7 mouse cellular contexts compared by ENCODE assay signal in genomic region chr13:49681351-49682232, GRCm38 (mm10). TPM values are rescaled to one million over a fixed set of nuclear protein-coding genes. Genes with fewer than 3 reads are reported as not detected.
DNase-seq lines count a peak whose midpoint lies in the region; ATAC-seq lines count a peak whose summit lies in the region.

Gene Iars, plus strand, starts transcription at chr13:49682100.

- WGBS in intestine, embryonic 16.5 days: 4% methylated on average over 26 of the region's 26 CpGs
- 5% methylated on average over 26 of the region's 26 CpGs for WGBS in midbrain, embryonic 11.5 days

- H3K4me3 ChIP-seq in intestine, embryonic 16.5 days (ENCODE audit: low read length): peak within 1 kb of the TSS; percentile 78
- H3K4me3 ChIP-seq in midbrain, embryonic 11.5 days (ENCODE audit: low read depth, low read length): peak within 1 kb of the TSS; percentile 77

- DNase-seq in adrenal gland, adult 8-10 months: peak; percentile 98
- DNase-seq in embryo, embryonic 9.5 days (ENCODE audit: extremely low spot score): peak; percentile 97
- peak; percentile 94 to 96 for DNase-seq in gastrocnemius, postnatal 4 days (ENCODE audit: low spot score in 2 of 2)
- peak; percentile 99 to 100 for DNase-seq in left cerebral cortex, postnatal 36 days (ENCODE audit: low spot score in 2 of 2)
- DNase-seq in midbrain, embryonic 11.5 days (ENCODE audit: low spot score, missing footprints): peak; percentile 100
- DNase-seq in skeletal muscle tissue, adult 2 months (ENCODE audit: low read depth, low spot score): peak; percentile 98

- no peaks in the 10 kb centered on the region for H3K27me3 ChIP-seq in intestine, embryonic 16.5 days (replicated peaks; ENCODE audit: control insufficient read depth, insufficient read depth, low read length)
- H3K27me3 ChIP-seq in midbrain, embryonic 11.5 days (ENCODE audit: control insufficient read depth, insufficient read depth, low read length): no peaks in the 10 kb centered on the region

- no peaks in the 10 kb centered on the region for H3K36me3 ChIP-seq in intestine, embryonic 16.5 days (ENCODE audit: control insufficient read depth, insufficient read depth, low read length)
- H3K36me3 ChIP-seq in midbrain, embryonic 11.5 days (ENCODE audit: control insufficient read depth, insufficient read depth, low read length): 0 out of 2 replicates have a peak, but pooled peaks cover 2% of the 10 kb centered on the region

- H3K27ac ChIP-seq in intestine, embryonic 16.5 days (ENCODE audit: low read length): peak within 1 kb of the TSS; percentile 87
- no peak within 1 kb of the TSS; the same call in 1 of the 2 replicates for H3K27ac ChIP-seq in midbrain, embryonic 11.5 days (ENCODE audit: low read depth, low read length)

- no peaks in the 10 kb centered on the region for H3K9me3 ChIP-seq in intestine, embryonic 16.5 days (ENCODE audit: control insufficient read depth, low read length)
- no peaks in the 10 kb centered on the region for H3K9me3 ChIP-seq in midbrain, embryonic 11.5 days (ENCODE audit: control insufficient read depth, low read length)

- H3K4me1 ChIP-seq in intestine, embryonic 16.5 days (ENCODE audit: control insufficient read depth, insufficient read depth, low read length): no peaks in the 10 kb centered on the region
- H3K4me1 ChIP-seq in midbrain, embryonic 11.5 days (ENCODE audit: control insufficient read depth, insufficient read depth, low read length): peaks cover 6% of the 10 kb centered on the region; the same call in 1 of the 2 replicates

- peak; percentile 100 for ATAC-seq in intestine, embryonic 16.5 days
- ATAC-seq in midbrain, embryonic 11.5 days (ENCODE audit: low FRiP score): peak; percentile 100

- H3K9ac ChIP-seq in intestine, embryonic 16.5 days (ENCODE audit: low read depth, low read length): peak within 1 kb of the TSS; percentile 86
- peak within 1 kb of the TSS; percentile 84 for H3K9ac ChIP-seq in midbrain, embryonic 11.5 days (ENCODE audit: low read length)

- intact Hi-C loops in left cerebral cortex, postnatal 36 days (cut with DNase I): no loop called here

- H3K4me2 ChIP-seq in intestine, embryonic 16.5 days (ENCODE audit: low read depth, low read length): peak within 1 kb of the TSS; percentile 58
- peak within 1 kb of the TSS; percentile 92 for H3K4me2 ChIP-seq in midbrain, embryonic 11.5 days

RNA-seq across cellular contexts. Expression of gene Iars, which starts in this region (rescaled TPM):
- 10 to 100 TPM; 57.4 to 85.3 (median 75.1) TPM for total RNA-seq in adrenal gland, adult 8-10 months (2022)
- total RNA-seq in gastrocnemius, postnatal 4 days (2021): 10 to 100 TPM; 71.2 to 71.3 TPM
- polyA plus RNA-seq in intestine, embryonic 16.5 days (2015; fragmentation: Nextera tagmentation; extraction: Ambion mirVana): 79.7 and 82.2 TPM in 2 replicates
- 10 to 100 TPM; 62.9 to 69.5 TPM for total RNA-seq in left cerebral cortex, postnatal 36 days (2021)
- polyA plus RNA-seq in midbrain, embryonic 11.5 days (2014; fragmentation: Nextera tagmentation; extraction: Ambion mirVana): 109 and 111 TPM in 2 replicates
